16 mouse cellular contexts compared by ENCODE assay signal in genomic region chr1:91967041-91967440, GRCm38 (mm10).
DNase-seq lines count a peak whose midpoint lies in the region; ATAC-seq and TF ChIP-seq lines count a peak whose summit lies in the region.
"Had no signal": no experiment of that assay in that cellular context is flagged by ENCODE, and none has a peak within 500 bp of the region (broad histone marks: within the 10 kb centered on the region; RNA-seq: fewer than 3 reads in every experiment).

No protein-coding gene starts in this region.

- H3K9me3 ChIP-seq in forebrain, postnatal 0 days (ENCODE audit: low read length), result no peaks in the 10 kb centered on the region
- H3K9me3 ChIP-seq in forebrain, embryonic 15.5 days, result no peaks in the 10 kb centered on the region
- H3K9me3 ChIP-seq in midbrain, embryonic 11.5 days (ENCODE audit: control insufficient read depth, low read length), result no peaks in the 10 kb centered on the region
- H3K9me3 ChIP-seq: hindbrain, embryonic 15.5 days; limb, embryonic 12.5 days; megakaryocyte, embryonic 14.5 days had no signal

- H3K4me1 ChIP-seq in forebrain, postnatal 0 days (ENCODE audit: insufficient read depth), result no peaks in the 10 kb centered on the region
- H3K4me1 ChIP-seq in forebrain, embryonic 15.5 days, result no peaks in the 10 kb centered on the region
- no peaks in the 10 kb centered on the region for H3K4me1 ChIP-seq in midbrain, embryonic 11.5 days (ENCODE audit: control insufficient read depth, insufficient read depth, low read length)
- H3K4me1 ChIP-seq: hindbrain, embryonic 15.5 days had no signal

- no peak for TF ChIP-seq CTCF in forebrain, postnatal 0 days (IDR thresholded peaks at IDR 0.05; ENCODE audit: low read depth)

- peaks cover 68% of the 10 kb centered on the region for H3K36me3 ChIP-seq in forebrain, postnatal 0 days (ENCODE audit: insufficient read depth)
- peaks cover 43% of the 10 kb centered on the region for H3K36me3 ChIP-seq in forebrain, embryonic 15.5 days
- H3K36me3 ChIP-seq in midbrain, embryonic 11.5 days (ENCODE audit: control insufficient read depth, insufficient read depth, low read length), result peaks cover 12% of the 10 kb centered on the region; the same call in 1 of the 2 replicates

- WGBS in forebrain, postnatal 0 days, result 58% methylated on average over 1 of the region's 1 CpGs
- WGBS in forebrain, embryonic 15.5 days, result 85% methylated on average over 1 of the region's 1 CpGs
- 100% methylated on average over 1 of the region's 1 CpGs for WGBS in midbrain, embryonic 11.5 days

- H3K27me3 ChIP-seq in forebrain, postnatal 0 days (ENCODE audit: insufficient read depth, low read length), result no peaks in the 10 kb centered on the region
- no peaks in the 10 kb centered on the region for H3K27me3 ChIP-seq in forebrain, embryonic 15.5 days
- no peaks in the 10 kb centered on the region for H3K27me3 ChIP-seq in midbrain, embryonic 11.5 days (ENCODE audit: control insufficient read depth, insufficient read depth, low read length)
- H3K27me3 ChIP-seq: hindbrain, embryonic 15.5 days; limb, embryonic 12.5 days; megakaryocyte, embryonic 14.5 days had no signal

- no peak overlapping the region for H3K9ac ChIP-seq in forebrain, postnatal 0 days
- H3K9ac ChIP-seq in forebrain, embryonic 15.5 days (replicated peaks), result no peak overlapping the region
- H3K9ac ChIP-seq in midbrain, embryonic 11.5 days (ENCODE audit: low read length), result no peak overlapping the region
- H3K9ac ChIP-seq: hindbrain, embryonic 15.5 days; limb, embryonic 12.5 days had no signal

- no peak overlapping the region for H3K27ac ChIP-seq in forebrain, postnatal 0 days (ENCODE audit: low read depth, low read length)
- no peak overlapping the region for H3K27ac ChIP-seq in forebrain, embryonic 15.5 days (replicated peaks)
- no peak overlapping the region for H3K27ac ChIP-seq in midbrain, embryonic 11.5 days (ENCODE audit: low read depth, low read length)
- H3K27ac ChIP-seq: hindbrain, embryonic 15.5 days; limb, embryonic 12.5 days had no signal

- ATAC-seq in forebrain, postnatal 0 days, result 0 out of 2 replicates have a peak, but pooled peaks have one; percentile 4
- ATAC-seq in forebrain, embryonic 15.5 days (replicated peaks), result no peak
- ATAC-seq in midbrain, embryonic 11.5 days (ENCODE audit: low FRiP score), result no peak
- ATAC-seq: forebrain, embryonic 16.5 days had no signal

- no peak for DNase-seq in forebrain, postnatal 0 days
- peak; percentile 18 for DNase-seq in layer of hippocampus, adult 11-12 months (ENCODE audit: low spot score)
- no peak for DNase-seq in layer of hippocampus, adult 9-10 months (ENCODE audit: low spot score)
- DNase-seq in MN1 (ENCODE audit: low spot score), result peak; percentile 11
- peak; percentile 50 for DNase-seq in gastrocnemius, postnatal 10 days
- no peak for DNase-seq in ovary, postnatal 36 days (ENCODE audit: low spot score)
- no peak for DNase-seq in midbrain, embryonic 11.5 days (ENCODE audit: low spot score, missing footprints)
- DNase-seq: cerebellum, adult 11-12 months; kidney, adult 8-10 months; right cerebral cortex, postnatal 14 days; thymus, adult 18-20 months had no signal

- H3K4me3 ChIP-seq in forebrain, postnatal 0 days (ENCODE audit: low read depth, low read length), result no peak overlapping the region
- no peak overlapping the region for H3K4me3 ChIP-seq in forebrain, embryonic 15.5 days
- H3K4me3 ChIP-seq in midbrain, embryonic 11.5 days (ENCODE audit: low read depth, low read length), result no peak overlapping the region
- H3K4me3 ChIP-seq: hindbrain, embryonic 15.5 days; limb, embryonic 12.5 days; megakaryocyte, embryonic 14.5 days had no signal

- H3K4me2 ChIP-seq in forebrain, postnatal 0 days (ENCODE audit: low read depth), result no peak overlapping the region
- no peak overlapping the region for H3K4me2 ChIP-seq in forebrain, embryonic 15.5 days (replicated peaks)
- no peak overlapping the region for H3K4me2 ChIP-seq in midbrain, embryonic 11.5 days
- H3K4me2 ChIP-seq: hindbrain, embryonic 15.5 days; limb, embryonic 12.5 days had no signal

Comparison
In these comparisons a context has a peak if more than half of its experiments do, and no peak if none do; other contexts are left out.
1. DNase-seq: peak in layer of hippocampus, adult 11-12 months (single experiment), MN1 (single experiment) and gastrocnemius, postnatal 10 days (single experiment); none in forebrain, postnatal 0 days (single experiment), layer of hippocampus, adult 9-10 months (single experiment), ovary, postnatal 36 days (single experiment) and midbrain, embryonic 11.5 days (single experiment).